Mouse (Mus musculus) heart, postnatal 0 days (tissue): ENCODE measurements at regions not wholly inside any gene's neighbourhood (a gene's known extent, or its start where the extent isn't known, plus 50 kb on each side); places are given as distances from the start of the nearest gene placed in this dataset.

Experiments
- CTCF ChIP-seq: IDR thresholded peaks from 2 replicates; pipeline ENCODE4 v1.5.1; 2016; ENCODE audit warnings: antibody characterized with exemption, control low read depth, low read depth
- EP300 ChIP-seq: IDR thresholded peaks from 2 replicates; pipeline ENCODE4 v1.6.1; 2016; ENCODE audit warnings: antibody characterized with exemption, low read depth

- TF ChIP-seq EP300: no peak
- no peak for TF ChIP-seq CTCF
Observed at GRCm38 (mm10) chr15:93650981-93651757, 55.5 kb upstream of the Prickle1 start.
